Mouse (Mus musculus): ENCODE measurements around the gene Bnipl.

- no peak for TF ChIP-seq MAFK (IDR thresholded peaks at IDR 0.05; ENCODE audit: insufficient read depth, low read depth, low read length)
- no peak for TF ChIP-seq ZNF384 (IDR thresholded peaks at IDR 0.05; ENCODE audit: low read depth, low read length)
These were observed 32.0 kb upstream of the Bnipl start for GRCm38 (mm10) chr3:95282865-95283588.

Measured in ES-E14 (cell line).